ENCODE assay signal across 11 mouse cellular contexts in the genomic region with DNA sequence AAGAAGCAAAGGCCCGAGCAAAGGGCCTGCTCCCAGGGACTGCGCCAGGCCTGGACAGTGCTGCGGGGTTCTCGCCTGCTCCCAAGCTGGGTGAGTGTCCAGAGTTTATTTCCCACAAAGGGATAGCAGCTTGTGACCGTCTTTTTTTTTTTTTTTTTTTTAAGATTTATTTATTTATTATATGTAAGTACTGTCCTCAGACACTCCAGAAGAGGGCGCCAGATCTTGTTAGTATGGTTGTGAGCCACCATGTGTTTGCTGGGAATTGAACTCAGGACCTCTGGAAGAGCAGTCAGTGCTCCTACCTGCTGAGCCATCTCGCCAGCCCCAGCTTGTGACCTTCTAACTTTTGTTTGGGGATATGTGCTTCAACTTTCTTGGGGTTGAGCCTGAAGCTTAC. TPM values are rescaled to one million over a fixed set of nuclear protein-coding genes. Genes with fewer than 3 reads are reported as not detected.
DNase-seq lines count a peak whose midpoint lies in the region; ATAC-seq and TF ChIP-seq lines count a peak whose summit lies in the region.
"Had no signal": no experiment of that assay in that cellular context is flagged by ENCODE, and none has a peak within 500 bp of the region (broad histone marks: within the 10 kb centered on the region; RNA-seq: fewer than 3 reads in every experiment).

No protein-coding gene starts in this region.

- H3K4me1 ChIP-seq in heart, embryonic 10.5 days, result no peaks in the 10 kb centered on the region
- H3K4me1 ChIP-seq in lung, embryonic 14.5 days (ENCODE audit: insufficient read depth), result no peaks in the 10 kb centered on the region
- H3K4me1 ChIP-seq: forebrain, embryonic 10.5 days had no signal

- H3K9me3 ChIP-seq in heart, embryonic 10.5 days, result no peaks in the 10 kb centered on the region
- H3K9me3 ChIP-seq in lung, embryonic 14.5 days (ENCODE audit: low read depth, low read length), result no peaks in the 10 kb centered on the region
- H3K9me3 ChIP-seq: forebrain, embryonic 10.5 days; megakaryocyte, embryonic 14.5 days had no signal

- H3K4me3 ChIP-seq in heart, embryonic 10.5 days, result no peak overlapping the region
- no peak overlapping the region for H3K4me3 ChIP-seq in lung, embryonic 14.5 days (ENCODE audit: low read depth, low read length)
- H3K4me3 ChIP-seq: forebrain, embryonic 10.5 days; megakaryocyte, embryonic 14.5 days had no signal

- peak; percentile 85 for DNase-seq in heart, adult 11 months
- no peak for DNase-seq in heart, embryonic 10.5 days (ENCODE audit: low spot score)
- DNase-seq in lung, embryonic 14.5 days, result peak; percentile 54
- no peak for DNase-seq in lung, adult 18-20 months
- DNase-seq in R1 (ENCODE audit: low read depth, low spot score), result peak; percentile 64
- DNase-seq in naive thymus-derived CD4-positive, alpha-beta T cell, adult 2 months (ENCODE audit: low read depth), result peak; percentile 65
- no peak for DNase-seq in adrenal gland, adult 8-10 months
- no peak for DNase-seq in right cerebral cortex, adult 18-20 months
- DNase-seq: cerebellum, adult 8-10 months had no signal

- WGBS in heart, embryonic 10.5 days, result 76% methylated on average over 7 of the region's 7 CpGs
- 71% methylated on average over 7 of the region's 7 CpGs for WGBS in lung, embryonic 14.5 days

- H3K4me2 ChIP-seq in lung, embryonic 14.5 days, result no peak overlapping the region

- TF ChIP-seq CTCF in lung, embryonic 14.5 days (IDR thresholded peaks at IDR 0.05; ENCODE audit: low read depth), result peak; percentile 46

- H3K9ac ChIP-seq in lung, embryonic 14.5 days, result no peak overlapping the region

- no peak overlapping the region for H3K27ac ChIP-seq in heart, embryonic 10.5 days
- H3K27ac ChIP-seq in lung, embryonic 14.5 days (ENCODE audit: low read depth), result no peak overlapping the region
- H3K27ac ChIP-seq: forebrain, embryonic 10.5 days had no signal

- no peaks in the 10 kb centered on the region for H3K27me3 ChIP-seq in heart, embryonic 10.5 days (ENCODE audit: insufficient read depth, poor library complexity, severe bottlenecking)
- H3K27me3 ChIP-seq in lung, embryonic 14.5 days (ENCODE audit: insufficient read depth, low read length), result no peaks in the 10 kb centered on the region
- H3K27me3 ChIP-seq: megakaryocyte, embryonic 14.5 days had no signal

- peaks cover 99% of the 10 kb centered on the region for H3K36me3 ChIP-seq in heart, embryonic 10.5 days
- peaks cover 96% of the 10 kb centered on the region for H3K36me3 ChIP-seq in lung, embryonic 14.5 days (ENCODE audit: insufficient read depth)

- ATAC-seq in lung, embryonic 14.5 days (ENCODE audit: insufficient read depth), result no peak

RNA-seq across cellular contexts. Expression of gene Ccnl2, which starts 8.7 kb away (rescaled TPM):
- polyA plus RNA-seq in heart, embryonic 10.5 days (2016; fragmentation: Nextera tagmentation; extraction: Ambion mirVana), result 131 and 150 TPM in 2 replicates
- polyA plus RNA-seq in lung, embryonic 14.5 days (2014; fragmentation: Nextera tagmentation; extraction: Ambion mirVana), result 172 and 174 TPM in 2 replicates
- 100 to 1,000 TPM in 3 of 4 experiments, 10 to 100 TPM in 1; 88.5 to 164 (median 122) TPM for total RNA-seq in adrenal gland, adult 8-10 months (2022)

RNA-seq across cellular contexts. Expression of gene Aurkaip1, which starts 10.0 kb away (rescaled TPM):
- polyA plus RNA-seq in heart, embryonic 10.5 days (2016; fragmentation: Nextera tagmentation; extraction: Ambion mirVana), result 157 and 170 TPM in 2 replicates
- polyA plus RNA-seq in lung, embryonic 14.5 days (2014; fragmentation: Nextera tagmentation; extraction: Ambion mirVana), result 124 and 136 TPM in 2 replicates
- 100 to 1,000 TPM; 134 to 175 (median 158) TPM for total RNA-seq in adrenal gland, adult 8-10 months (2022)

RNA-seq across cellular contexts. Expression of gene Mrpl20, which starts 18.3 kb away (rescaled TPM):
- polyA plus RNA-seq in heart, embryonic 10.5 days (2016; fragmentation: Nextera tagmentation; extraction: Ambion mirVana), result 176 and 226 TPM in 2 replicates
- 226 and 231 TPM in 2 replicates for polyA plus RNA-seq in lung, embryonic 14.5 days (2014; fragmentation: Nextera tagmentation; extraction: Ambion mirVana)
- 100 to 1,000 TPM; 102 to 144 (median 126) TPM for total RNA-seq in adrenal gland, adult 8-10 months (2022)

RNA-seq across cellular contexts. Expression of gene Mxra8, which starts 18.5 kb away (rescaled TPM):
- 39.0 and 50.5 TPM in 2 replicates for polyA plus RNA-seq in heart, embryonic 10.5 days (2016; fragmentation: Nextera tagmentation; extraction: Ambion mirVana)
- 148 and 155 TPM in 2 replicates for polyA plus RNA-seq in lung, embryonic 14.5 days (2014; fragmentation: Nextera tagmentation; extraction: Ambion mirVana)
- total RNA-seq in adrenal gland, adult 8-10 months (2022), result 10 to 100 TPM; 45.1 to 93.9 (median 66.8) TPM

RNA-seq across cellular contexts. Expression of gene Dvl1, which starts 26.2 kb away (rescaled TPM):
- 2.8 and 3.6 TPM in 2 replicates for polyA plus RNA-seq in heart, embryonic 10.5 days (2016; fragmentation: Nextera tagmentation; extraction: Ambion mirVana)
- 11.3 and 17.8 TPM in 2 replicates for polyA plus RNA-seq in lung, embryonic 14.5 days (2014; fragmentation: Nextera tagmentation; extraction: Ambion mirVana)
- 100 to 1,000 TPM in 1 of 4 experiments, 10 to 100 TPM in 3; 69.6 to 110 (median 73.1) TPM for total RNA-seq in adrenal gland, adult 8-10 months (2022)

Comparison
In these comparisons a context has a peak if more than half of its experiments do, and no peak if none do; other contexts are left out.
1. DNase-seq: peak in heart, adult 11 months (single experiment), lung, embryonic 14.5 days (single experiment), R1 (single experiment) and naive thymus-derived CD4-positive, alpha-beta T cell, adult 2 months (single experiment); none in heart, embryonic 10.5 days (single experiment), lung, adult 18-20 months (0 of 2), adrenal gland, adult 8-10 months (single experiment) and right cerebral cortex, adult 18-20 months (single experiment).